Mouse (Mus musculus) lung, embryonic 16.5 days (tissue): ENCODE results near the gene Dpm2. TPM values are rescaled to one million over a fixed set of nuclear protein-coding genes. Genes with fewer than 3 reads are reported as not detected.

ENCODE experiments used
- ATAC-seq: fragments of 200-750 bp; cut with Nextera tagmentation; 2 replicates; pipeline ENCODE4 v1.8.0; 2017; ENCODE audit warnings: low read depth, mild to moderate bottlenecking, moderate library complexity
- H3K27ac ChIP-seq: fragments of 300-500 bp; sonication (generic); 2 replicates; pipeline ENCODE4 v1.5.1; 2014; ENCODE audit warnings: mild to moderate bottlenecking, control low read depth, low read length
- H3K27me3 ChIP-seq: fragments of 300-500 bp; sonication (generic); 2 replicates; pipeline ENCODE4 v1.6.1; 2014; ENCODE audit warnings: low read depth, low read length, mixed read lengths; ENCODE audit not compliant: control insufficient read depth, insufficient read depth
- H3K36me3 ChIP-seq: fragments of 300-500 bp; sonication (generic); 2 replicates; pipeline ENCODE4 v1.6.1; 2014; ENCODE audit warnings: low read length; ENCODE audit not compliant: control insufficient read depth, insufficient read depth
- H3K4me1 ChIP-seq: fragments of 300-500 bp; sonication (generic); replicated peaks from 2 replicates; pipeline ENCODE4 v1.6.1; 2014; ENCODE audit warnings: low read length, mixed read lengths; ENCODE audit not compliant: control insufficient read depth, insufficient read depth
- H3K4me2 ChIP-seq: fragments of 300-500 bp; sonication (generic); 2 replicates; pipeline ENCODE4 v1.6.1; 2014; ENCODE audit warnings: low read depth, low read length, control low read depth
- H3K4me3 ChIP-seq: fragments of 300-500 bp; sonication (generic); 2 replicates; pipeline ENCODE4 v1.5.1; 2014; ENCODE audit warnings: mild to moderate bottlenecking, low read length, control low read depth
- H3K9ac ChIP-seq: fragments of 300-500 bp; sonication (generic); 2 replicates; pipeline ENCODE4 v1.6.1; 2014; ENCODE audit warnings: low read length, control low read depth
- H3K9me3 ChIP-seq: fragments of 300-500 bp; sonication (generic); 2 replicates; pipeline ENCODE4 v1.6.1; 2016; ENCODE audit warnings: low read length; ENCODE audit not compliant: control insufficient read depth
- WGBS: fragments of 180-500 bp; shearing (Covaris S2); extraction: QIAGEN DNeasy Blood & Tissue Kit; methylation state at CpG from one replicate; pipeline ENCODE4 v1.1.7; 2014; 5-methylcytosine and 5-hydroxymethylcytosine counted together
- polyA plus RNA-seq: library from polyadenylated mRNA; unstranded; fragments of >200 nt; fragmentation: Nextera tagmentation; extraction: Ambion mirVana; gene quantifications from 2 replicates; pipeline ENCODE4 v1.2.1, GENCODE M21; 2015

The Dpm2 gene
- polyA plus RNA-seq, 1 experiment from 2014 or later = 106 TPM

DNA sequence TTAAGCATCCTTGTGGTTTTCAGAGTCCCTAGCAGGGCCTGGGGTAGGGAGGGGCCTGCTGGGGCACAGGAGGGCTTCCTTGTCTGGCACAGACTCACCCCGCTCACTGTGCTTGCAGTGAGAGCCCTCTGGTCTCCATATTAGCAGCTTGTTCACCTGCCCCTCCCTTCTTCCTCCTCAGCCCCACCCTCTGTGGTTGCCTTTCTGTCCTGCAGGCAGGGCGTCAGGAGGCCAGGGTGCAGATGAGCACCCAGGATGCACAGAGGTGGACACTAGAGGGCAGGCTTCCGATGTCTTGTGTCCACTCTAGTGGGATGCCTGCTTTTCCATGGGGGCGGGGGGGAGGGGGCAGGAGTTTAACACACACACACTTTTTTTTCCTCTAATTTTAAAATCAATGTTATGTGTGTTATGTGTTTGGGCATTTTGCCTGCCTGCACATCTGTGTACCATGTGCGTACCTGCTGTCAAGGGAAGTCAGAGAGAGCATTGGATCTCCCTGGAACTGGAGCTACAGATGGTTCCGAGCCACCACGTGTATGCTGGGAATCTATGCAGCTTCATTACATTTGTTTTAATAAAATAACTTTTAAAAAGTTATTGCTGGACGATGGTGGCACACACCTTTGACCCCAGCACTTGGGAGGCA, 30.9 kb downstream of the Dpm2 start:
- no peak overlapping the region for H3K9ac ChIP-seq
- no peak overlapping the region for H3K4me3 ChIP-seq
- H3K27me3 ChIP-seq = no peaks in the 10 kb centered on the region
- H3K9me3 ChIP-seq = no peaks in the 10 kb centered on the region
- ATAC-seq = peak; percentile 21
- H3K36me3 ChIP-seq = peaks cover 5% of the 10 kb centered on the region; the same call in 1 of the 2 replicates
- peaks cover 10% of the 10 kb centered on the region for H3K4me1 ChIP-seq
- H3K27ac ChIP-seq = no peak overlapping the region; the same call in 1 of the 2 replicates
- H3K4me2 ChIP-seq = no peak overlapping the region
- 46% methylated on average over 8 of the region's 8 CpGs for WGBS

DNA sequence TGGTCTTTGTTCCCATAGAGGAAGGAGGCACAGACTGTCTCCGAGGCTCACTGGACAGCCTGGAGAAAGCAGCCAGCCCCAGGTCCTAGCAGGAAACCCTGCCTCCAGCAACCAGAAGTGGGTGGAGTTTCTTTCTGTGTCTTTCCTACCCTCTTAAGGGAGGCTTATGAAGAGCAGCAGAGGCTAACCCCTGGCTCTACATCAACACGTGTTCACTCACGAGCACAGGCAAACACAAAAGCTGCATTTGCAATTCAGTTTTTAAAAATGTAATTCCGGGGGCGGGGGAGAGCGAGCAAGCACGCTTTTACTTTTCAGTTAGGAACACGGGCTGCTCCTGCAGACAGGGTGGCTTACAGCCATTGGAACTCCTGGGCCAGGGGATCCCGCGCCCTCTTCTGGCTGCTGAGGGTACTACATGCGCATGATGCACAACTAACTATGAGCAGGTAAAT, 32.0 kb downstream of the Dpm2 start:
- Histone ChIP-seq H3K9ac (peak overlapping the region; percentile 42; the same call in 1 of the 2 replicates), H3K27me3 (no peaks in the 10 kb centered on the region), H3K27ac (peak overlapping the region; percentile 45), H3K36me3 (no peaks in the 10 kb centered on the region), H3K9me3 (no peaks in the 10 kb centered on the region), H3K4me3 (peak overlapping the region; percentile 43), H3K4me1 (peaks cover 16% of the 10 kb centered on the region), H3K4me2 (peak overlapping the region; percentile 51)
- peak; percentile 77 for ATAC-seq
- WGBS = under 1% methylated on average over 11 of the region's 11 CpGs

DNA sequence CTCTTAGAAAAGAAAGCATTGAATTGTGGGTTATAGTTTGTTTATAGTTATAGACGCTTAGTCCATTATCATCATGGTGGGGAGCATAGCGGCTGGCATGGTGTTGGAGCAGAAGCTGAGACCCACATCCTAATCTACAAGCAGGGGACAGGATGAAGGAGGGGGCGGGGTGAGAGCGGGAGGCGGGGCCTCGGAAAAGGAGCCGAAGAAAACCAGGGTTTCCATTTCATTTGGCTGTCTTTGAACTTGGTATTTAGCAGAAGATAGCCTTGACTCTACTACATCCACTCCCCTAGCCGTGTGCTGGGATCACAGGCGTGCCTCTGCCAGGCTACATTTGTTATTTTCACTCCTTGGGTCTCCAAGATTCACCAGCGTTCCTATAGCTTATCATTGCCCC, 34.0 kb downstream of the Dpm2 start:
- Histone ChIP-seq H3K4me1 (peaks cover 30% of the 10 kb centered on the region), H3K36me3 (no peaks in the 10 kb centered on the region), H3K4me3 (no peak overlapping the region), H3K27ac (no peak overlapping the region), H3K4me2 (no peak overlapping the region), H3K27me3 (no peaks in the 10 kb centered on the region), H3K9ac (no peak overlapping the region), H3K9me3 (no peaks in the 10 kb centered on the region)
- ATAC-seq = no peak
- WGBS = 38% methylated on average over 10 of the region's 10 CpGs

DNA sequence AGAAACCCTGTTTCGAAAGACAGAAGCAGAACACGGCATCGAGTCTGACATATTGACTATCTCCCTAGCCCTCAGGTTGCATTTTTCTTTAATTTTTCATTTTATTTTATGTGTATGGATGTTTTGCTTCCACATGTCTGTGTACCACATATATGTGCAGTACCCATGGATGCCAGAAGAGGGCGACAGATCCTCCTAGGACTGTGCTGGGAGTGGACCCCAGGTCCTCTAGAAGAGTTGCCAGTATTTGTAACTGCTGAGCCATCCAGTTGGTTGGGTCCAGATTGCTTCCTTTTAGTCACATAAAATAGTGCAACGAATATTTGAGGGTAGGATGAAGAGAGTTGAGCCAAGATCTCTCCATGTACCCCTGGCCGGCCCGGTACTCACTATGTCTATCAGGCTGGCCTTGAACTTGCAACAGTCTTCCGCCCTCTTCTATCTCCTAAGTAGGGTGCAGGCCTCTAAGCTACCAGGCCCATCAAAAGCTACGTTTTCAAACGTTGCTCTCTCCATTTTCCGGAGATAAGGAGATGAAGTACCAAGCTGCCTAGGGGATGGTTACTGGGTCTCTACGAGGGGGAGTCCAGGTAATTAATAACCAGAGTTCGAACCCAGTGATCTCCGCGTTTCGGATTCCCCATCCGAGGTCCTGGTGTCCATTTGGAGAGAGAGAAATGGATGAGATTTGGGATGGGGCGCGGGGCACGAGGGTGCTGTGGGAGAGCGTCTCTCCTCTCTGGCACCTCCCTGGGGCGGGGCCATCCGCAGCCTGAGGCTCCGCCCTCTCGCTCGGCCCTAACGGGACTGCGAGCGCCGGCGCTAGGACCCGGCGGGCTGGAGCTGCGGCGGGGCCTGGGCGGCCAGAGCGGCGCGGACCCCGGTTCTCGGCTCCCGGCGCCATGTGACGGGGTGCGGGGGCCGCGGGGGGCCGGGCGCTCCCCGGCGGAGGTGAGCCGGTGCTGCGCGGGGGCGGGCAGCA, 35.8 kb downstream of the Dpm2 start:
- peak overlapping the region; percentile 63 for H3K27ac ChIP-seq
- no peaks in the 10 kb centered on the region for H3K36me3 ChIP-seq
- peak overlapping the region; percentile 68 for H3K4me3 ChIP-seq
- H3K9ac ChIP-seq = peak overlapping the region; percentile 86
- H3K4me1 ChIP-seq = peaks cover 42% of the 10 kb centered on the region
- peak; percentile 80 for ATAC-seq
- H3K9me3 ChIP-seq = no peaks in the 10 kb centered on the region
- H3K27me3 ChIP-seq = no peaks in the 10 kb centered on the region
- peak overlapping the region; percentile 94 for H3K4me2 ChIP-seq
- WGBS = 12% methylated on average over 47 of the region's 55 CpGs

DNA sequence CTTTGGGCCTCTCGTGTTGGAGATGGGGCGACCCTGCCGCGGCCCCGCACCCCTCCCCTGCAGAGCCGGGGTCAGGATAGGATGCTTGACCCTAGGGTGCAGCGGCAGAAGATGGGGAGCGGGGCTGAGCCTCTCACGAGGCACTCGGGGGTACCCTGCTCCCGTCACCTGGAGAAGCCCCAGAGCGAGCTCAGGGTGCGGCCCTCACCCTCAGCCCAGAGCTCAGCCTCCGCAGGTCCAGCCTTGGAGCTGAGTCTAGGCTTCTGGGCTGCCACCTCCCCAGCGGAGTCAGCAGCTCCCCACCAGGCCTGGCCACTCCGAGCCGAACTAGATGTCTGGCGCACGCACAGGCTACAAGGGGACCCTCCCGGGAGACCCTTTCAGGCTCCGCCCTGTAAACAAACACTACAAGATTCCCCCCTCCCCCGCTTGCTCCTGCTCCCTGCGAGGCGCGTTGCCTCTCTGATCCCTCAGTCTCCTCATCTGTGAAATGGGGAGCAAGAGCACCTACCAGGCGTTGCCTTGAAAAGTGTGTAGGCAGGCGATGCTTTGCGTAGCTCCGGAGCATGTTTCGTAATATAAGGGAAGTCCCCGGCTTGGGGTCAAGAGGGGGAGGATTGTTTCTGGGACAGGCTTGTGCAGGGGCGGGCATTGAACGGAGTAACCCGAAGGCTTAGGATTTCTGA, 36.7 kb downstream of the Dpm2 start:
- peak overlapping the region; percentile 86 for H3K9ac ChIP-seq
- WGBS = 5% methylated on average over 34 of the region's 34 CpGs
- peaks cover 35% of the 10 kb centered on the region for H3K4me1 ChIP-seq
- no peaks in the 10 kb centered on the region for H3K36me3 ChIP-seq
- no peaks in the 10 kb centered on the region for H3K9me3 ChIP-seq
- H3K27me3 ChIP-seq = no peaks in the 10 kb centered on the region
- H3K4me3 ChIP-seq = peak overlapping the region; percentile 68
- peak overlapping the region; percentile 63 for H3K27ac ChIP-seq
- H3K4me2 ChIP-seq = peak overlapping the region; percentile 94
- ATAC-seq = peak; percentile 39

DNA sequence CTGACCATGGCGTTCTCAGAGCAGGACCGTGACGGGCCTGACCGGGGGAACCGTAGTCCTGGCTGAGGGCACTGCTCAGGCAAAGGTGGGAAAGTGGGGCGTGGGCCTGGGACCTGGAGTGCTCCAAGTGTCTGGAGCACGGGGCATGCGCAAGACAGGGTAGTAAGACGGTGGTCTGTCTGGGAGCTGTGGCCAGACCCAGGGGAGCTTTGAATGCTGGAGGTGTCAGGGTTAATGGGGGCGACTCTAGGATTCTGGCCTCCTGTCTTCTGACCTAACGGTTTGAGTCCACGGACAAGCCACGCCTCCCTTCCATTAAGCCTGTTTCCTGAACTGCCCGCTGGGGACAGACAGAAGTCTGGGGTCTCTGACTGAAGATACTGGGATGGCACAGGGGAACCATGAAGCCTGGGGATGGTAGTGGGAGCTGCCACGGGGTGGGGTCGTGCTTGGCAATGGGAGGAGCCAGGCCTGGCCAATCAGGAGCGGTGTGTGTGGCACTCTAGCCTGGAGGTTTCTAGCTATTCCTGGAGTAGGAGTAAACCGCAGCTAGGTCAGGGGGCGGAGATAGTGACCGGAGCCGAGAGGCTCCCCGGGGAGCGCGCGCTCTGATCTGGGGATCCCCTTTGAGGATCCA, 37.6 kb downstream of the Dpm2 start:
- WGBS = 6% methylated on average over 25 of the region's 25 CpGs
- Histone ChIP-seq H3K4me1 (peaks cover 35% of the 10 kb centered on the region), H3K4me2 (peak overlapping the region; percentile 94), H3K36me3 (no peaks in the 10 kb centered on the region), H3K9me3 (no peaks in the 10 kb centered on the region), H3K4me3 (peak overlapping the region; percentile 68), H3K27me3 (no peaks in the 10 kb centered on the region), H3K9ac (peak overlapping the region; percentile 50), H3K27ac (peak overlapping the region; percentile 44)
- peak; percentile 44 for ATAC-seq

DNA sequence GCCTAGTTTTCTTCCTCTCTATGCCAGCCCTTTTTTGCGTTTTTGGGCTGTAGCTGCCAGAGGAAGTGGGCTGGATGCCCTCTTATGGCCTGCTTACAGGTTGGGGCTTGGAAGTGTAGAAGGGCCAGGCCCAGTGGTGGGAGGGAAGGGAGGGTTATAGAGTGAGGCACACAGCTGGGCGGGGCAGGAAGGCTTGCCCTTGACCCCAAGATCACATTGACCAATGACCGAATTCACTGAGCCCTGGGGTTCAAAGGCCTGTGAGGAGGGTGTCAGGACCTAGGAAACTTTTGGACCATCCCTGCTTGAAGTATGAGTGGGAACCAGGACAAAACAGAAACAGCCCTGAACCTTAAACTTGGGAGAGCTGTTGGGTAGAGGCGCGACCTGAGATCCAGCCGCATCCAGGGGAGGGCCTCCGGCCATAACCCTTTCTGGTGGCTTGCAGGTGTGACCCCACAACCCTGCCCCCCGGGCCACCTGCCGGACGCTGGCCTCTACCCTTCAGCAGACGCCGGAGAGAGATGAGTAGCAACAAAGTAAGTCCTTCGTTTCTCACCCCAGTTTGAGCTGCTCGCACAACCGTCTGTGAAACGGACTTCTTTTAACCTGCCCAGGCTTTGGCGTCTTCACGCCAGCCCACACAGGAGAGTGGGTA, 38.2 kb downstream of the Dpm2 start:
- H3K27me3 ChIP-seq = no peaks in the 10 kb centered on the region
- WGBS = 54% methylated on average over 18 of the region's 18 CpGs
- H3K4me1 ChIP-seq = peaks cover 38% of the 10 kb centered on the region
- peak overlapping the region; percentile 94 for H3K4me2 ChIP-seq
- H3K36me3 ChIP-seq = no peaks in the 10 kb centered on the region
- H3K9me3 ChIP-seq = no peaks in the 10 kb centered on the region
- 0 out of 2 replicates have a peak, but pooled peaks have one; percentile 1 for ATAC-seq
- peak overlapping the region; percentile 44 for H3K27ac ChIP-seq
- H3K9ac ChIP-seq = peak overlapping the region; percentile 50; the same call in 1 of the 2 replicates
- peak overlapping the region; percentile 68 for H3K4me3 ChIP-seq

DNA sequence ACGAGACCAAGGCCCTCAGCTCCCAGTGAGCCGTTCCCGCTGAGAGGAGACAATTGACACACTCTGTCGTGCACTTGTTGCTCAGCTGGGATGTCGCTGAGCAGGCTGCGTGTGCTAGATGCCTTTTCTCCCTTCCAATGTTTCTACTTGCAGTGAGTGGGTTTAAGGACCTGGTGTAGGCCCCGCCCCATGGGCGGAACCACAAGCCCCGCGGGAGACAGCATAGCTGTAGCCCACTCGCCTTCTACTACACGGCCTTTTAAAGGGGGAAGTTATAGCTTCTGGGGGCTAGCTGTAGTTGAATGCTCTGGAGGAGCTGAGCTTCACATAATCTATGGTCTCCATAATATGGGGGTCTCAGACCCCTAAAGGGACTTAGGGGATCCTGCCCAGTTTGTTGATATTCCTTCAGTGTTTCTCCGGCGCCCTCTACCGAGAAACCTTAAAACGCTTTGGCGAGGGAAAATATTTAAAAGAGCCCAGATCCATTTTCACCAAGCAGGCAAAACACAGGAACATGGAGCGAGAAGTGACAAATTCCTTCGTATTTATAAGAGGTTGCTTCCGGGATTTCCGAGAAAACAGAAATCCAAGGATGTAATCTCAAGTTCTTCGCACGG, 40.1 kb downstream of the Dpm2 start:
- Histone ChIP-seq H3K27me3 (no peaks in the 10 kb centered on the region), H3K9ac (peak overlapping the region; percentile 59), H3K9me3 (no peaks in the 10 kb centered on the region), H3K27ac (peak overlapping the region; percentile 63), H3K4me2 (peak overlapping the region; percentile 67), H3K4me3 (peak overlapping the region; percentile 53), H3K36me3 (peaks cover 2% of the 10 kb centered on the region; the same call in 1 of the 2 replicates), H3K4me1 (peaks cover 38% of the 10 kb centered on the region)
- peak; percentile 13; the same call in 1 of the 2 replicates for ATAC-seq
- WGBS = 8% methylated on average over 23 of the region's 23 CpGs
